Mouse (Mus musculus) kidney, postnatal 14 days (tissue): ENCODE results near the gene Tead3.
"Not testable (repeated sequence)": the region's sequence is repeated elsewhere in the genome, so short reads cannot be mapped to it uniquely, and the experiment has no call there.

Experiments
- DNase-seq: peaks from one replicate; pipeline ENCODE4 v3.0.0; 2022; ENCODE audit warnings: mixed read lengths

Tead3 gene

DNA sequence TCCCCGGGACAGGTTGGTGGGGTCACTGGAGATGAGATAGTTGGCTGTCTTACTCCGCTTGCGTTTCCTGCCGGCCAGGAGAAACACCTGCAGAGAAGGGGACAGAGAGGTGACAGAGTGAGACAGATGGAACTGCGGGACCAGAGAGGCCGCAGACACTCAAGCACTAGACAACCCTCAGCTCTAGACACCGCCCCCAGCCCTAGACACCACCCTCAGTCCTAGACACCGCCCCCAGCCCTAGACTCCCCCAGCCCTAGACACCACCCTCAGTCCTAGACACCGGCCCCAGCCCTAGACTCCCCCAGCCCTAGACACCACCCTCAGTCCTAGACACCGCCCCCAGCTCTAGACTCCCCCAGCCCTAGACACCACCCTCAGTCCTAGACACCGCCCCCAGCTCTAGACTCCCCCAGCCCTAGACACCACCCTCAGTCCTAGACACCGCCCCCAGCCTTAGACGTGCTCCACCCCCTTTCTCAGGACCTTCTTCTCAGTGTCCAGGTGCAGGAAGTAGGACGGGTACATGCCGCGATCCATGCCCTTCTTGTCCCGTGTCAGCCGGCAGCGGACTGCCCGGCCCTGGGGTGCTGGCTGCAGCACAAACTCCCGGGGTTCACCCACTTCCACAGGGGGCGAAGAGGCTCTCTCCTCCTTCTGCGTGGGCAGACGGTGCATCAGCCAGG lies 8.1 kb upstream of the Tead3 start:
- not testable (repeated sequence) for DNase-seq

DNA sequence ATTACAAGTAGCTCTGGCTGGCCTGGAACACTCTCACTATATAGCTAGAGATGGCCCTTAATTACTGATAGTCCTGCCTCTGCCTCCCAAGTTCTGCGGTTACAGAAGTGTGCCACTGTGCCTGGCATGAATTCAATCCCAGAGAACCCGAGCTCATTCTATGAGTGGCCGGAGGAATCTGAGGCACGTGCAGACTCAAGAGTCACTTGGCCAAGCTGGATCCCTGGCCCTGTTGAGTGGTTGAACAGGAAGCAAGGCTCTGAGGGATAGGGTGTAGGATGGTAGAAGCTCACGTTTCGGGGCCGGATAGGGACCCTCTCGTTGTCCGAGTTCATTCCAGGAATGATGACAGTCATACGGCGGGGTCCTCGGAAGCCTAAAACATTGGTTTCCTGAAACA lies 5.3 kb upstream of the Tead3 start:
- DNase-seq, result no peak

DNA sequence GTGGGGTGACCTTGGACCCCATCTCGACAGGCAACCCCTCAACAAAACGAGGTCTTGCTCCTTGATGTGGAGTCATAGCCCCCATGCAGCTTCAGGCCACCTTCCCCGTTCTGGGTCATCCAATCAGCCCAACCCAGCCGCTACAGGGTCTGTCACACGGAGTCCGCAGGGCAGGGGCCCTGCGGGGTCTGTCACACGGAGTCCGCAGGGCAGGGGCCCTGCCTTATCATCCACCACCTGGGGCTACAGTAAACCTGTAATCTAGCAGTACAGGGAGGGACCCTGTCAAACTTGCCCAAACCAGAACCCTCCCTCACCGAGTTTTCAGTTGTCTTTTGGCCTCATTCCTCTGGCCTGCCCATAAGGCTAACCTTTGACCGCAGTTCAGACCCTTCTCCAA lies 1.4 kb upstream of the Tead3 start:
- no peak for DNase-seq

DNA sequence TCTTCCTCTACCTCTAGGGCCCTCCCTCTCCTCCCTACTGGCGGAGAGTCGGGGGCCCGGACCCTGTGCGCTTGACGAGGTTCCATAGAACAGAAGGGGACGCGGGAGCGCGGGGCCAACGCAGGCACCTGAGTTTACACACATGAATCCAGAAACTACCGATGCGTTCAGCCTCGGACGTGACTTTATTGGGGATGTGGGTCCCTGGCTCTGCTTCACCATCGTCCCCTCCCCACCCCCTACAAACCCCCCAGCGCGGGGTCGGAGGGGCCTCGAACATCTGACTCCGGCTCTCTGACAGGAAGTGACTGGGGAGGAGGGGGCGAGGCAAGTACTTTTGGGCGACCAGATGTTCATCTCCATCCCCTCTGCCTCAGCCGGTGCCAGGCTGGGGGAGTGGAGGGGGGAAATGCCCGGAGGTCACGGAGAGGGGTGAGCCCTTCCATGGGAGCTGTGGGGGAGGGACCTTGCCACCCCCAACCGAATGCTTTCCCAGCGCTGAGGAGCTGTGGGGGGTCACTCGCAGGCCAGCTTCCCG lies 805 bp upstream of the Tead3 start:
- no peak for DNase-seq

DNA sequence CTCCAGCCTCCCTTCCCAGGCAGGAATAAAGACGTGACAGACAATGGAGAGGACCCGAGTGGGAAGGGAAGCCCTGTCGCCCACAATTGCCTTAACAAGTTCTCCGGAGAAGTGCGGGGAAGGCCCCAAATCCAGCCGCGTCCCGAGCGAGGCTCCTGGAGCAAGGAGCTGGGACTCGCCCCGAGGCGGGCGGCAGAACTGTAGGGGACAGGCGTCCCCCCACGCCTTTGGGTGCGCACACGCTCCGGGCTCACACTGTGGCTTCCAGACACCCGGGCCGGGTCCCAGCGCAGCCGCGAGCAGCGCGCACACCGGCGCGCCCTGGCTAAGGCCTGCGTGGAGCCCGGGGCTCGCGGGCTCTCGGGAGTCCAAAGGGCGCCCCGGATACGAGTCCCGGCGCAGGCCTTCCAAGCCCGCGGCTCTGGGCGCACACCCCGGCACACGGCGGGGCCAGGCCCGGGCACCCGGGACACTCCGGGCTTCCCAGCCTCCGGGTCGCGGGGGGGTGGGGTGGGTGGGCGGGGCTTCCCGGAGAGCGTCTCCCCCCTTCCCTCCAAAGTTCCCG lies 634 bp downstream of the Tead3 start:
- peak; percentile 86 for DNase-seq

DNA sequence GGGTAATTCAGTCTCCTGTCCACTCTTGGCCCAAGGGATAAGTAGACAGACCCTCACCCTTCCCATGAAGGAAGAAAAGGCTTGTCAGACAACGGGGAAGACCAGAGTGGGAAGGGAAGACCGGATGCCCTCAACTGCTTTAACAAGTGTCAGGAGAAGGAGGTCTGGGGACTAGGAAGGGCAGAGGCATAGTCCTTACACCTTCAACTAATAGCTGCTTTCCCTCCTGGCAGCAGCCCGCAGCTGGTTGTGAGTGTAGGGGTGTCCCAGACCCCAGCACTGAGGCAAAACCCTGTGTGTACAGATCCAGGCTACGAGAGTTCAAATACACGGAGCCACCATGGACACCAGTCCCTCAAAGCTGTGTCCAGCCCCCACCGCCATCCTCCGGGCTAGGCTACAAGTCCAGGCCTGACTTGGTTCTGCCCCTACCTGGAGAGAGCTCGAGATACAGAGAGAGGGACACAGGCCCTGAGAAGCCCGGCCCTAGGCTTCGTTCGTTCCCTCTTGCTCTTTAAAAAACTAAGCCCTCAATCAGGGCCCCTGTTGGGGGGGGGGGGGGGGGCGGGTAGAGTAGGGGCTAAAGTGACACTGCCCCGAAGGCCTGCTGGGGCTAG lies 1.2 kb downstream of the Tead3 start:
- DNase-seq, result no peak

DNA sequence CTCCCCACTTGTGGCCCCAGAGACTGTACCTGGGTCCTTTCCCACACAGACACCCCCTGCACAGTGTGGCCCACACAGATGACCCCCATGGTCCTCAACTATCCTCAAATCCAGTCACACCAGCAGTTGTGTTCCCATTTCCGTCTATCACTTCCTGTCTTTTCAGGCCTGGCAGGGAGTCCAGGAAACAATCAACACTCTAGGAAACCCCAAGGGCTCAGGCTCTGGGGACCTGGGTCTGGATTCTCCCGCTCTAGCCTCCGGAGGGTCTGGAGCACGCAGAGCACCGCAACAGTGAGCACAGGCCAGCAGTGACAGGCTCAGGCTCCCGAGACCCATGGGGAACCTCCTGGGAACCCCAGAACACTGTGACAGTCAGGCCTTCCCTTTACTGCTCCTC lies 2.4 kb downstream of the Tead3 start:
- peak; percentile 48 for DNase-seq

DNA sequence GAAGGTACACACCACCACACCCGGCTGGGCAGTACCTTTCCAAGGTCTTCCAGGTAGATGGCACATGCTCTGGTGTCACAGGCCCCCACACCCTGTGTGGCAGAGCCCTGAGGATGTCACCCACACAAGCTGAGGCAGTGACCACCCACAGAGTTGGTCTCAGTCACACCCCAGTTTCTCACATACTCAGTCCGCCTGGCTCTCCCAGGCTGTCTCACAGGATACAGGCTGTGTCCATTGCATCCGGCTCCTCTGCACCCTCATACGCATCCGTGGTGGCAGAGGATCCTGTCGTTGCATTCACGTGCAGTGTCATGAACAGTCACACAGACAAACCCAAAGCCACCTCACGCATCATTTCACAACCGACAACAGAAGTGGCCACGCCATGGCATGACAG lies 3.3 kb downstream of the Tead3 start:
- DNase-seq, result no peak

DNA sequence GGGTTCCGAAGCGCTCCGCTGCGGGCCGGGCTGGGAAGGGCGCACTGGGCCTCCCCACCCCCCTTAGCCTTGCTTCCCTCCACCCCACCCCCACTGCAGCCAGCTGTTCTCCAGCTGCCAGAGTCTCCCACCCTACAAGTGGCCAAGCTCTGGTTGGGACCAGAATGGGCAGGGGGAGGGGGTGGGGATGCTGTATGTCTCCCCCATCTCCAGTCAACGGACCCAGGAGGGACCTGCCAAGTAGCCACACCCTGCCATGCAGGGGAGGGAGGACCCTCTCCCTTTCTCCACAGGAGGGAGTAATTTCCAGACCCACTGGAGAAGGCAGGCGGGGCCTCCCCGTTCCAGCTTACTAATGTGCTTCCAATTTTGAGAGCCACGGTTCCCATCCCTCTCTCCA lies 4.7 kb downstream of the Tead3 start:
- peak; percentile 55 for DNase-seq

DNA sequence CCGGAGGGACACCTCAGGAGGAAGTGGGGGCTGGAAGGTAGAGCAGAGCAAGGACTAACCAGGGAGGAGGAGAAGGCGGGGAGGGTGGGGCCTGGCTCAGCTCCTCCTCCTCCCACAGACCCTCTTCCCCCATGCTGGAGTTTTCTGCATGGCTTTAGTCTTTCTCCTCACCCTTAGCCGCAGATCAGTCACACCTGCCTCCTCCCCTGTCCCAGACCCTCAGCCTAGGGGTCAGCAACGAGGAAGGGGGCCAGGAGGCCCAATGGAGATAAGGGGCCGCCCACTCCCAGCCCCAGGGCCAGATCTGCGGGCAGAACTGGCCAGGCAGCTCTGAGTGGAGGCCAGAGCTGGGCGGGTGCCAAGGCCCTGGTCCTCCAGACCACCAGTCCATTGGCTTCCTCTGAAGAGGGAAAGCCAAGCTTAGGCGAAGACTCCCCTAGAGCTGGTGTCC lies 5.3 kb downstream of the Tead3 start:
- no peak for DNase-seq

DNA sequence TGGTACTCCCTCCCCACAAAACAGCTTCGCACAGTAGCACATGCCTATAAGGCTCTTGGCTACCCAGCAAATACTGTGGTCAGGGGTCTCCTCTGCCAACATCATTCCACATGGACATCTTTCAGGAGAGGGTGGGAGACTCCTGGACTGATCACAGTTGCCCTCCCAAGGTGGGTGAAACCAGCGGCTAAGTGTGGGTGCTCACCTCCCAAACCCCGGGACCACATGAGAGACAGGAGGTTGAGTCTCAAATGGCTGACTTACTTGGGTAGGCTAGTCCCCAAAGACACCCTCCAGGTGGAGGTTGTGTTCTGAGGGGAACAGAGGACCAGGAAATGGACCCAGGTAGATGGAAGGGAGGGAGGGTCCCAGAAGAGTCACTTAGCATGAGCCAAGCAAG lies 5.9 kb downstream of the Tead3 start:
- DNase-seq, result no peak

DNA sequence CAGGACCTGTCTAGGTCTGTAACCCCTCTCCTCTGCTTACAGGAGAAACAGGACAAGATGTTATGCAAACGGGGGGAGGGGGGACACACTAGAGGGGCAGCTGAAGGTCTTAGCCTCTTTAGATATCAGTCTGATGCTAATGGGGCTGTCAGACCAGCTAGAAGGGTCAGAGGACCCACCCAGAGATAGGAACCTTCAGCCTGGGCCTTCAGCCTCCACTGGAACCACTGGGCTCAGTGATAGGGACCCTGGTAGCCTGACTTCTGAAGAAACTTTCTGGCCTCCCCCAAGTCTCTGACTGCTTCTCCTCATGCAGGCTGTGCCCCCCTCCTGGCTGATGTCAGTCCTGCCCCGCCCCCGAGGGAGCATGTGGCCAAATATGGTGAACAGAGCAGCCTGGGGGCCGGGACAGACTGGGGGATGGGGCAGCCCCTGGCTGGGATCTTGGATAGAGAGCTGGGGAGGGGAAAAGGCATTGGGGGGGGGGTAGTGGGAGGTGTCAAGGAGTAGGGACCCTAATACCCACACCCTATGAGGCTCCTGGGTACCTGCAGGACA lies 6.5 kb downstream of the Tead3 start:
- peak; percentile 66 for DNase-seq

DNA sequence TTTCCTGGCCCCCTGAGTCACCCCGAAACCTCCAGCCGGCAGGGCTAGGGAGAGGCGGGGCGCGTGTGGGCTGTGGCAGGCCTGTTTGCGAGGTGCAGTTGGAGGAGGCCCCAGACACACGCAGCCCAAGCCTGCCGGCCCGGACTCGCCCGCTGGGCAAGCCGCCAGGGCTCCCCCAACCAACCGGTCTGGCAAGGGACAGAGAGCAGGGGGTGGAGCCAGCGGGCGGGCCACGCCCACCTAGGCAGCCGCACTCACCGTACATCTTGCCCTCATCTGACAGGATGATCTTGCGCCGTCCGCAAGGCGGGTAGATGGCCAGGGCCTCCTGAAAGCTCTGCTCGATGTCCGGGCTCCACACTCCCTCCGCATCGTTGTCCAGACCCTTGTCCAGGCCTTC lies 9.5 kb downstream of the Tead3 start:
- peak; percentile 97 for DNase-seq

DNA sequence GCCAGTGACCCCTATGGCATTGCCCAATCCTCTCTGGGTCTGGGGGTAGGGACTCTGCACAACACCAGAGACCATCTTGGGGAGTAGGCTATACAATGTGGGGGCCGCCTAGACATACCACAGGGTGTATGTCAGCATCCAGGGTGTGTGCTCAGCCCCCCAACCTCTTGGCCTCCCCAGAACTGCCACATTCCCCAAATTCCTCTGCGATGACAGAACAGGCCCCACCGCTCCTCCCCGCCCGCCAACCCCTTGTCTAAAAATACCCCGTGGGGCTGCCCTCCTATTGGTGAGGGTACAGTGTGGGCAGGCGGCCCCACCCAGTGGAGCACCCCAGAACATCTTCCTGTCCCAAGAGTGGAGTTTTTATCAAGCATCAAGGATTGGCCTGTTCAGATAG lies 10.0 kb downstream of the Tead3 start:
- no peak for DNase-seq

DNA sequence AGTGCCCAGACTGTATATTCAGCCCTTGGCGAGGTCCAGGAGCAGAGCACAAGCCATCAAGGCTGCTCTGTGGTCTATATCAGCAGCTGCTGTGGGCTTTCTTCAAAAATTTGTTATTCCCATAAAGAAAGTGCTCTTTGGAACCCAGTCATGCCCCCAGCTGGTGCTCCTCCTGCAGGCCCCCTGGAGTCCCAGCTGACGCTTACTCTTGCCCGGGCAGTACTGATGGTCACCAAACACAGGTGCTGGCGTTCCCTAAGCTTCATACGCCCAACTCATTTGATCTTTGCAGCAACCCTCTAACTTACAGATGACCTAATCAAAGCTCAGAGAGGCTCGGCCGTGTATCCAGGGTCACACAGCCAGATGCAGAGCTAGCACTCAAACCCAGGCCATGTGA lies 13.1 kb downstream of the Tead3 start:
- DNase-seq, result no peak

DNA sequence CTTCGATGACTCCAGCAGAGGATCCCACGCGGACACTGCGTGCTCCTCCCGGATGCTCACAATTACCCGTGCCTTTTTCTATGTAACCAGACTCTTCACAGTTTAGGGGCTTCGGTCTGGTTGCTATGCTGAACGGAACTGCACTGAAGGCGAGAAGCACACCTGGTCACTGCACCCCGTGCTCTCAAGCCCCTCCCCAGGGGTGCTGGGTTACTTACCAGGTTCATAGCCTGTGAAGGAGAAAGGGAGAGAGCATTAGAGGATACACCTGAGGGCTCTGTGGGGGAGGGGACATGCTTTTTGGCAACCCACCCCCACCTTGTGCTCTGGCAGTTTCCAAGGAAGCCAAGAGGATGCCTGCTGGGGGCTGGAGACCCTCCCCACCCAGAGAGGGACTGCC lies 15.3 kb downstream of the Tead3 start:
- no peak for DNase-seq

DNA sequence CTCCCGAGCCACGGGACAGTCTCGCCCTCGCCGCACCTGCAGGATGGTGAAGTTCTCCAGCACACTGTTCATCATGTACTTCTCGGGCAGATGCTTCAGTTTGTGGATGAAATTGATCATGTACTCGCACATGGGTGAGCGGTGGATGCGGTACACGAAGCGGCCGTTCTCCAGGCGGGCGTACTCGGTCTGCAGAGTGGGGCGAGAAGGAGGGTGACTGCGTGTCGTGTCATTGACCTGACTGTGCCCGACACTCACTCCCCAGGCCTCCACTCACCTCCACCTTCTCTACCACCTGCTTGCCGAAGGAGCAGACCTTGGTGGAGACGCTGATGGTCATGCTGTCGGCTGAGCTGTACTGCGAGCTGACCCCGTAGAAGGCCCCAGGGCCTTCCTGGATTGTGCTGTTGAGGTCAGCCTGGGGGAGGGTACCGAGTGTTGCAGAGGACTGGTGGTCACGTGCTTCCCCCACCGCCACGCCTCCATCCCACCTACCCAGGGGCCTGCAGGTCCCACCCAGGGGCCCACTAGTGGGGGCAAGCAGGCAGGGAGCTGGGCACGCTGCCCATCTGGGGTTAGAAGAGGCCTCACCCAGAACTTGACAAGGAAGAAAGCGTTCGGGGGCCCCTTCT lies 17.6 kb downstream of the Tead3 start:
- DNase-seq, result no peak

DNA sequence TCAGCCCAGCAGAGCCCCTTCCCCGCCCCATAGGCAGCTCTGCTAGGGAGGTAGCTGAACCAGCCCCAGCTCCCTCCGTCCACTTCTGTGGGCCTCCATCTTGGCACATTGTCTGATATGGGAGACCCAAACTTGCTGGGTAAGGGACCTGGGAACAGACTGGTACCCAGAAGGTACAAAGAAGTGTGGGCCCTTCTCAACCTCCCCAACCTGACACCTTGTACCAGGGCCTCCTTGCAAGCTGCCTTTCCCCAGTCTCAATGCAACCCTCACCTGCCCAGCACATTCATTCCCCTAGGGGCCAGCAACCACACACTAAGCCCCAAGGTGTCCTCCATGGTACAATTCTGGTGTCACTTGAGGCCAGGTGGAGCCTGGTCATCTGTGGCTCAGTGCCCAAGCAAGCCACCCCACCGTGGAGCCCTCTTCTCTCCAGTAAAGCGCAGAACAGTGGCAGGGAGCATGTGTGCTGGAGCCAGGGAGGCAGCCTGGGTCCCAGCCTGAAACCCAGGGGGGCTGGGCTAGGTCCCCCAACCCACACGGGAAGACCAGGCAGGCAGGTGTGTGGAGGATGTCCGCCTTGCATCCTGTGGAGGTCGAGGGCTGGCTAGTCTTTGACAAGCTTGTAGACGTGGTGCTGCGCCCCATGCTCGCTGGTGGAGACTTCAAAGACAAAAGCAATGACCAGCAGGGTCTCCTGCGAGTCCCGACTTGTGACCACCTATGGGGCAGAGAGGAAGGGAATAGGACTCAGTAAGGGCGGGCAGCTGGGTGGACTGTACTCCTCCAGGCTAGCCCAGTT lies 18.3 kb downstream of the Tead3 start:
- no peak for DNase-seq

DNA sequence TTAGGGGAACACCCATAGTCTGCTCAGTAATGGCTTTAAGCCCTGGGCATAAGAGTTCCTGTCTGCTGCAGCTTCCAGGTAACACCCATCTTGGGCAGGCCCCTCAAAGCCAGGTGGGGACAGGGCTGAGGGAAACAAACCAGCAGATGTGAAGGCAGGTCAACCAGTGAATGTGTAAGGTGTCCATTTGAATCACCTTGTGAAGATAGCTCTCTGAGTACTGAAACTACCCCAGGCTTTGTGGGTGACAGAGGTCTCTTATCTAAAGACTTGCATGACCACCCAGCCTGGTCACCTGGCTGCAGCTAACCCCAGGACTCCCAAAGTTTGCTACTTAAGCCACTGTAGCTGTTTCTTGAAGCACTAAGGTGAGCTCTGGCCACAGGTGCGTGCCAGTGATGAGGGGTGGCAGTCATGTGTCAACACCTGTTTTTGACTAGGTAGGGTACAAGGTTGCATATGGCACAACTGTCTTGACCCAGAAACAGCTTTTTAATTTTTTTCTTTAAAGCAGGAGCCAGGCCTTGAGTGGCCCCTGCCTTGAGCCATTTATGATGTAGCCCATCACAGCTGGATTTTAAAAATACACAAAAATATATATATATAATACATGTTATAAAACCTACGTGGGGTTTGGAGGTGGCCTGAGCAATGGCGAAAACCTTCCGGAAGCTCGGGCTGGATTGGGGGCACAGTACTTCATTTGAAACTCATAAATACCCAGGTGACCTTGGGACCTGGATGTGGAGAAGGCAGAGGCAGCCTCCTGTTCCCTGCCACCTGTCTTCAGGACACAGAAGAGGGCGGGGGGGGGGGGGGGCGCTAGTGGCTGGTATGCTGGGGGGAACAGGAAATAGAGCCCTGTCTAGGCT lies 19.1 kb downstream of the Tead3 start:
- no peak for DNase-seq

DNA sequence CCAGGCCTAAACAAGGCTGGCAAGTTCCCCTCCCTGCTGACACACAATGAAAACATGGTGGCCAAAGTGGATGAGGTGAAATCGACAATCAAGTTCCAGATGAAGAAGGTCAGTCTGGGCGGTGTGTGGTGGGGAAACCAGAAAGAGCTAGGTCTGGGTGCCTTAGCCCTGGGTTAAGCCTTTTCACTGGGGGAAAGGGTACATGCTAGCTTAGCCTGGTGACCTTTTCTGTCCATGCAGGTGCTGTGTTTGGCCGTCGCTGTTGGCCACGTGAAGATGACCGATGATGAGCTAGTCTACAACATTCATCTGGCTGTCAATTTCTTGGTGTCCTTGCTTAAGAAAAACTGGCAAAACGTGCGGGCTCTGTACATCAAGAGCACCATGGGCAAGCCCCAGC lies 20.0 kb downstream of the Tead3 start:
- DNase-seq, result not testable (repeated sequence)

DNA sequence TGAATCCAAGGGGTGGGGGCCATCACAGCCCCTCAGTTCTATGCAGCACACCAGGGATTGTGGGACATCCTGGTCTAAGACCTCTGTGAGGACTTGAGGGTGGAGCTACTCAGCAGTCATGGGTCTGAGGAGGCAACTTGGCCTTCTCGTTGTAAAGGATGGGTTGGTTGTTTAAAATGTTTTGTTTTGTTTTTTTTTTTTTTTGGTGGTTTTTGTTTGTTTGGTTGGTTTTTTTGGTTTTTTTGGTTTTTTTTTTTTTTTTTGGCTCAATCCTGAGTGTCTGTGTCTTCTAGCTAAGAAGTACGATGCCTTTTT lies 20.4 kb downstream of the Tead3 start:
- no peak for DNase-seq
